8 mouse cellular contexts compared by ENCODE assay signal in genomic region chr8:120525832-120526231, GRCm38 (mm10).
DNase-seq lines count a peak whose midpoint lies in the region; ATAC-seq and TF ChIP-seq lines count a peak whose summit lies in the region.

No protein-coding gene starts in this region.

- H3K9ac ChIP-seq in midbrain, embryonic 12.5 days (replicated peaks): peak overlapping the region; percentile 37
- no peak overlapping the region for H3K9ac ChIP-seq in midbrain, embryonic 16.5 days (ENCODE audit: low read depth, low read length)
- no peak overlapping the region for H3K9ac ChIP-seq in stomach, postnatal 0 days (ENCODE audit: low read length)

- H3K4me2 ChIP-seq in midbrain, embryonic 12.5 days (replicated peaks): no peak overlapping the region
- H3K4me2 ChIP-seq in midbrain, embryonic 16.5 days (ENCODE audit: low read length): no peak overlapping the region
- no peak overlapping the region for H3K4me2 ChIP-seq in stomach, postnatal 0 days (replicated peaks; ENCODE audit: low read depth)

- intact Hi-C loops in heart, postnatal 10 days (cut with DNase I): no loop called here

- TF ChIP-seq EP300 in stomach, postnatal 0 days (optimal IDR thresholded peaks at IDR 0.05): no peak

- peaks cover 91% of the 10 kb centered on the region for H3K4me1 ChIP-seq in midbrain, embryonic 12.5 days
- peaks cover 40% of the 10 kb centered on the region for H3K4me1 ChIP-seq in midbrain, embryonic 16.5 days (ENCODE audit: control insufficient read depth, insufficient read depth, low read length)
- peaks cover 10% of the 10 kb centered on the region; the same call in 1 of the 2 replicates for H3K4me1 ChIP-seq in stomach, postnatal 0 days (replicated peaks; ENCODE audit: control insufficient read depth, insufficient read depth)

- H3K36me3 ChIP-seq in midbrain, embryonic 12.5 days: no peaks in the 10 kb centered on the region
- no peaks in the 10 kb centered on the region for H3K36me3 ChIP-seq in midbrain, embryonic 16.5 days (ENCODE audit: control insufficient read depth, insufficient read depth, low read length)
- H3K36me3 ChIP-seq in stomach, postnatal 0 days (ENCODE audit: control insufficient read depth, insufficient read depth, low read length): no peaks in the 10 kb centered on the region

- no peak overlapping the region for H3K27ac ChIP-seq in midbrain, embryonic 12.5 days (replicated peaks)
- no peak overlapping the region for H3K27ac ChIP-seq in midbrain, embryonic 16.5 days (ENCODE audit: low read length)
- no peak overlapping the region for H3K27ac ChIP-seq in stomach, postnatal 0 days (replicated peaks)

- no peak for DNase-seq in frontal cortex, postnatal 25 days (ENCODE audit: low spot score in 2 of 2)
- peak; percentile 58 to 81 for DNase-seq in heart, postnatal 10 days
- no peak for DNase-seq in stomach, postnatal 0 days (ENCODE audit: low spot score)
- no peak for DNase-seq in cerebellum, postnatal 4 days (ENCODE audit: low spot score in 2 of 2)
- no peak for DNase-seq in kidney, adult 8-10 months

- no peak for TF ChIP-seq CTCF in stomach, postnatal 0 days (IDR thresholded peaks at IDR 0.05; ENCODE audit: low read depth)

- 59% methylated on average over 6 of the region's 6 CpGs for WGBS in midbrain, embryonic 12.5 days
- WGBS in midbrain, embryonic 16.5 days: 58% methylated on average over 6 of the region's 6 CpGs
- WGBS in stomach, postnatal 0 days: 38% methylated on average over 6 of the region's 6 CpGs

- ATAC-seq in frontal cortex, adult (ENCODE audit: low TSS enrichment): peak; percentile 74
- no peak for ATAC-seq in midbrain, embryonic 12.5 days (ENCODE audit: low FRiP score, low read depth)
- ATAC-seq in midbrain, embryonic 16.5 days: no peak
- peak; percentile 68 for ATAC-seq in stomach, postnatal 0 days (ENCODE audit: low FRiP score, low TSS enrichment)

- no peak overlapping the region for H3K4me3 ChIP-seq in midbrain, embryonic 12.5 days
- H3K4me3 ChIP-seq in midbrain, embryonic 16.5 days (ENCODE audit: low read depth, low read length): no peak overlapping the region
- H3K4me3 ChIP-seq in stomach, postnatal 0 days (ENCODE audit: low read depth, low read length): no peak overlapping the region

- no peaks in the 10 kb centered on the region for H3K9me3 ChIP-seq in midbrain, embryonic 12.5 days
- H3K9me3 ChIP-seq in midbrain, embryonic 16.5 days (replicated peaks; ENCODE audit: control insufficient read depth, low read length, poor library complexity, severe bottlenecking): no peaks in the 10 kb centered on the region
- H3K9me3 ChIP-seq in stomach, postnatal 0 days (ENCODE audit: control insufficient read depth, low read length): no peaks in the 10 kb centered on the region

- peaks cover 15% of the 10 kb centered on the region for H3K27me3 ChIP-seq in midbrain, embryonic 12.5 days
- no peaks in the 10 kb centered on the region for H3K27me3 ChIP-seq in midbrain, embryonic 16.5 days (ENCODE audit: control insufficient read depth, insufficient read depth, low read depth, low read length)
- H3K27me3 ChIP-seq in stomach, postnatal 0 days (ENCODE audit: control insufficient read depth, insufficient read depth, low read length): no peaks in the 10 kb centered on the region

Comparison
In these comparisons a context has a peak if more than half of its experiments do, and no peak if none do; other contexts are left out.
1. ATAC-seq: peak in frontal cortex, adult (single experiment) and stomach, postnatal 0 days (single experiment); none in midbrain, embryonic 12.5 days (single experiment) and midbrain, embryonic 16.5 days (single experiment).
2. DNase-seq: peak in heart, postnatal 10 days (2 of 2); none in frontal cortex, postnatal 25 days (0 of 2), stomach, postnatal 0 days (single experiment), cerebellum, postnatal 4 days (0 of 2) and kidney, adult 8-10 months (0 of 2).